Comparison of ENCODE assay signal across 21 mouse cellular contexts in the genomic region with DNA sequence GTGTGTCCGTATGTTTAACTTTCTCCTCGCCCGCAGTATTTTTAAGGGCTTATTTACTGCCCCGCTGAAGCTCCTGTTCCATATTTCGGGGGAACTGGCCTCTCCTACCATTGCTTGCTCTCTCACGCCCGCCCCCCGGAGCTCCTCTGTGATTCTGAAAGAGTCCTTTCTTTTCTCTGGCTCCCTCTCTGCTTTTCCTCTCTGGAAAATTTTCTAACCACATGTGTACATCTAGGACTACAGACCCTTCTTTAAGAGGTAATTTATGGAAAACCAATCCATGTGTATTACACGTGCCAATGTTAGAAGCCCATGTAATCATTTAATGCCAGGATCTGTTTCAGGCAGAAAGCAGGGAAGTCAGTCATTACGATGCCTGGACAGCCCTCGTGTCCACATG.
DNase-seq lines count a peak whose midpoint lies in the region; ATAC-seq and TF ChIP-seq lines count a peak whose summit lies in the region.
"Had no signal": no experiment of that assay in that cellular context is flagged by ENCODE, and none has a peak within 500 bp of the region (broad histone marks: within the 10 kb centered on the region; RNA-seq: fewer than 3 reads in every experiment).

No protein-coding gene starts in this region.

- ATAC-seq in limb, embryonic 12.5 days (ENCODE audit: insufficient number of reproducible peaks, insufficient read depth, low FRiP score, low TSS enrichment, low read depth), result no peak
- no peak for ATAC-seq in midbrain, embryonic 13.5 days

- intact Hi-C loops in gastrocnemius, adult 2 months (cut with DNase I), result no loop called here
- intact Hi-C loops in left cerebral cortex, postnatal 25 days (cut with DNase I), result loop anchor here (1.0 kb wide), 1 partner anchor 24 kb away; no protein-coding TSS in a partner anchor

- H3K27ac ChIP-seq in gastrocnemius, adult 2 months, result peak overlapping the region; percentile 69
- H3K27ac ChIP-seq in cortical plate, adult 2 months (ENCODE audit: insufficient read depth, low read length), result peak overlapping the region; percentile 60
- peak overlapping the region; percentile 57 for H3K27ac ChIP-seq in embryonic fibroblast, embryonic 13.5 days (ENCODE audit: insufficient read depth, low read length)
- H3K27ac ChIP-seq in limb, embryonic 12.5 days, result peak overlapping the region; percentile 88
- H3K27ac ChIP-seq in midbrain, embryonic 13.5 days, result no peak overlapping the region
- H3K27ac ChIP-seq: hindbrain, embryonic 10.5 days; neural tube, embryonic 13.5 days had no signal

- TF ChIP-seq POLR2A in cortical plate, adult 2 months (IDR thresholded peaks at IDR 0.05; ENCODE audit: extremely low read depth, insufficient read depth, low read length), result no peak
- TF ChIP-seq POLR2A in embryonic fibroblast, embryonic 13.5 days (IDR thresholded peaks at IDR 0.05; ENCODE audit: low read depth, low read length), result no peak

- 56% methylated on average over 11 of the region's 11 CpGs for WGBS in limb, embryonic 12.5 days
- 85% methylated on average over 11 of the region's 11 CpGs for WGBS in midbrain, embryonic 13.5 days

- H3K9me3 ChIP-seq in limb, embryonic 12.5 days, result no peaks in the 10 kb centered on the region
- H3K9me3 ChIP-seq in midbrain, embryonic 13.5 days, result no peaks in the 10 kb centered on the region
- H3K9me3 ChIP-seq: hindbrain, embryonic 10.5 days; neural tube, embryonic 13.5 days had no signal

- H3K9ac ChIP-seq in limb, embryonic 12.5 days (replicated peaks), result no peak overlapping the region; the same call in 1 of the 2 replicates
- H3K9ac ChIP-seq in midbrain, embryonic 13.5 days (replicated peaks), result no peak overlapping the region
- H3K9ac ChIP-seq: neural tube, embryonic 13.5 days had no signal

- no peaks in the 10 kb centered on the region for H3K27me3 ChIP-seq in limb, embryonic 12.5 days
- peaks cover 15% of the 10 kb centered on the region for H3K27me3 ChIP-seq in midbrain, embryonic 13.5 days
- H3K27me3 ChIP-seq: CH12.LX; neural tube, embryonic 13.5 days had no signal

- H3K4me2 ChIP-seq in limb, embryonic 12.5 days, result 0 out of 2 replicates have a peak overlapping the region, but pooled peaks have one; percentile 8
- H3K4me2 ChIP-seq in midbrain, embryonic 13.5 days (replicated peaks), result no peak overlapping the region
- H3K4me2 ChIP-seq: neural tube, embryonic 13.5 days had no signal

- no peak for TF ChIP-seq CTCF in gastrocnemius, adult 2 months (IDR thresholded peaks at IDR 0.05)
- TF ChIP-seq CTCF in cortical plate, adult 2 months (IDR thresholded peaks at IDR 0.05; ENCODE audit: extremely low read depth, insufficient read depth, low read length), result no peak
- TF ChIP-seq CTCF in embryonic fibroblast, embryonic 13.5 days (IDR thresholded peaks at IDR 0.05; ENCODE audit: borderline replicate concordance, insufficient read depth, low read length), result no peak

- peaks cover 3% of the 10 kb centered on the region; the same call in 1 of the 2 replicates for H3K4me1 ChIP-seq in cortical plate, adult 2 months (ENCODE audit: control insufficient read depth, insufficient read depth, low read length)
- peaks cover 22% of the 10 kb centered on the region for H3K4me1 ChIP-seq in embryonic fibroblast, embryonic 13.5 days (ENCODE audit: control insufficient read depth, insufficient read depth, low read length)
- peaks cover 54% of the 10 kb centered on the region for H3K4me1 ChIP-seq in limb, embryonic 12.5 days (replicated peaks)
- H3K4me1 ChIP-seq in midbrain, embryonic 13.5 days (replicated peaks), result no peaks in the 10 kb centered on the region
- H3K4me1 ChIP-seq: neural tube, embryonic 13.5 days had no signal

- no peaks in the 10 kb centered on the region for H3K36me3 ChIP-seq in limb, embryonic 12.5 days
- H3K36me3 ChIP-seq in midbrain, embryonic 13.5 days, result no peaks in the 10 kb centered on the region
- H3K36me3 ChIP-seq: hindbrain, embryonic 10.5 days; neural tube, embryonic 13.5 days had no signal

- peak overlapping the region; percentile 52 for H3K4me3 ChIP-seq in gastrocnemius, adult 2 months
- H3K4me3 ChIP-seq in cortical plate, adult 2 months (ENCODE audit: insufficient read depth, low read length), result 0 out of 2 replicates have a peak overlapping the region, but pooled peaks have one; percentile 6
- no peak overlapping the region for H3K4me3 ChIP-seq in embryonic fibroblast, embryonic 13.5 days (ENCODE audit: insufficient read depth, low read length)
- H3K4me3 ChIP-seq in limb, embryonic 12.5 days (replicated peaks), result no peak overlapping the region
- no peak overlapping the region for H3K4me3 ChIP-seq in midbrain, embryonic 13.5 days (replicated peaks)
- H3K4me3 ChIP-seq: hindbrain, embryonic 10.5 days; neural tube, embryonic 13.5 days had no signal

- DNase-seq in gastrocnemius, adult 2 months, result no peak
- DNase-seq in gastrocnemius, adult 18-20 months (ENCODE audit: low spot score), result no peak
- DNase-seq in right cerebral cortex, postnatal 25 days, result no peak
- no peak for DNase-seq in left cerebral cortex, postnatal 25 days (ENCODE audit: low spot score in 2 of 2)
- DNase-seq: adrenal gland, postnatal 25 days; cerebellum, adult 11-12 months; cerebellum, postnatal 25 days; gastrocnemius, postnatal 14 days; heart, adult 18-20 months; kidney, postnatal 4 days; left cerebral cortex, postnatal 4 days; lung, postnatal 10 days; midbrain, embryonic 14.5 days; thymus, adult 2 months had no signal

Comparison
In these comparisons a context has a peak if more than half of its experiments do, and no peak if none do; other contexts are left out.
1. H3K4me3 ChIP-seq: peak in gastrocnemius, adult 2 months (single experiment) and cortical plate, adult 2 months (single experiment); none in embryonic fibroblast, embryonic 13.5 days (single experiment), limb, embryonic 12.5 days (single experiment) and midbrain, embryonic 13.5 days (single experiment).